Mouse (Mus musculus) brain, embryonic 14.5 days (tissue): ENCODE data around the gene Zfhx3.

ENCODE experiments used
- CTCF ChIP-seq: fragments of 200-500 bp; IDR thresholded peaks from 2 replicates; pipeline ENCODE4 v1.5.1; 2012; ENCODE audit warnings: inconsistent platforms, mild to moderate bottlenecking, moderate library complexity, borderline replicate concordance; ENCODE audit not compliant: insufficient read depth, insufficient read length; ENCODE audit errors: extremely low read depth
- POLR2A ChIP-seq: fragments of 200-500 bp; IDR thresholded peaks from 2 replicates; pipeline ENCODE4 v1.6.1; 2012; ENCODE audit warnings: mild to moderate bottlenecking, inconsistent platforms, borderline replicate concordance; ENCODE audit not compliant: poor library complexity, insufficient read depth, insufficient read length, severe bottlenecking; ENCODE audit errors: extremely low read depth

GRCm38 (mm10) chr8:108241041-108241690 is 298.7 kb downstream of the Zfhx3 start:
- no peak for TF ChIP-seq POLR2A
- no peak for TF ChIP-seq CTCF
